In the genomic region with DNA sequence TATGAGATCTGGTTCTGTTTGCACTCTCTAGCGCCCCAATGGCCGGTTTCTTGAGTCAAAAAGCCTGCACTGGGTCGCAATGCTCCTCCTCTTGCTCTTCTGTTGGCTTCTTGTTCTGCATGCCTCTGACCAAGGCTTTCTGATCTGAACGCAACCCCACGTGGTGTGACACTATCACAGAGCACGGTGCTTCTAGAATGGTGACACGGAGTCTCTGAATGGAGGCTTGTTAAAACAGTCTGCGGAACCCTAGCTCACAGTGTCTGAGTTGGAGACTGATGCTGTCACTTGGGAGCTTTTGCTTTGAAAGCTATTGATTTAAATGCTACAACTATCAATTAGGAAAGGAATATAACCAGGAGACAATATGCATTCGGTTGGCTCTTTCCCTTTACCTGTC, we compare ENCODE assay signal across 26 mouse cellular contexts.
DNase-seq lines count a peak whose midpoint lies in the region; ATAC-seq and TF ChIP-seq lines count a peak whose summit lies in the region.
"Had no signal": no experiment of that assay in that cellular context is flagged by ENCODE, and none has a peak within 500 bp of the region (broad histone marks: within the 10 kb centered on the region; RNA-seq: fewer than 3 reads in every experiment).

No protein-coding gene starts in this region.

- TF ChIP-seq POLR2A in lung, adult 2 months (IDR thresholded peaks at IDR 0.05; ENCODE audit: borderline replicate concordance, extremely low read depth, low read depth, low read length): no peak

- ATAC-seq in hindbrain, embryonic 11.5 days (ENCODE audit: low FRiP score): no peak
- ATAC-seq in hindbrain, embryonic 13.5 days (ENCODE audit: low FRiP score): no peak
- peak; percentile 45; the same call in 1 of the 2 replicates for ATAC-seq in lung, embryonic 15.5 days (ENCODE audit: borderline replicate concordance, extremely low read depth, low FRiP score, low TSS enrichment)
- ATAC-seq: activated CD4-positive, CD25-positive, alpha-beta regulatory T cell, adult 4 months; CD4-positive, CD25-positive, alpha-beta regulatory T cell, adult 4 months; forebrain, embryonic 13.5 days; forebrain, embryonic 15.5 days; Patski had no signal

- TF ChIP-seq CTCF in lung, adult 2 months (IDR thresholded peaks at IDR 0.05; ENCODE audit: insufficient read depth, low read length): no peak

- no peaks in the 10 kb centered on the region for H3K9me3 ChIP-seq in hindbrain, embryonic 11.5 days (ENCODE audit: control insufficient read depth, low read length)
- H3K9me3 ChIP-seq in hindbrain, embryonic 13.5 days: no peaks in the 10 kb centered on the region
- no peaks in the 10 kb centered on the region for H3K9me3 ChIP-seq in lung, embryonic 15.5 days
- H3K9me3 ChIP-seq: embryonic facial prominence, embryonic 10.5 days; embryonic facial prominence, embryonic 12.5 days; forebrain, embryonic 13.5 days; forebrain, embryonic 15.5 days; G1E had no signal

- 62% methylated on average over 9 of the region's 9 CpGs for WGBS in hindbrain, embryonic 11.5 days
- 57% methylated on average over 9 of the region's 9 CpGs for WGBS in hindbrain, embryonic 13.5 days
- 57% methylated on average over 9 of the region's 9 CpGs for WGBS in lung, embryonic 15.5 days
- 70% methylated on average over 9 of the region's 9 CpGs for WGBS in lung, adult 2 months

- H3K4me3 ChIP-seq in hindbrain, embryonic 11.5 days (ENCODE audit: low read depth, low read length): no peak overlapping the region
- H3K4me3 ChIP-seq in hindbrain, embryonic 13.5 days: no peak overlapping the region
- no peak overlapping the region for H3K4me3 ChIP-seq in lung, embryonic 15.5 days
- no peak overlapping the region for H3K4me3 ChIP-seq in lung, adult 2 months (replicated peaks; ENCODE audit: extremely low read depth, low read depth, low read length)
- H3K4me3 ChIP-seq: embryonic facial prominence, embryonic 10.5 days; embryonic facial prominence, embryonic 12.5 days; forebrain, embryonic 13.5 days; forebrain, embryonic 15.5 days had no signal

- no peak overlapping the region for H3K4me2 ChIP-seq in hindbrain, embryonic 11.5 days (replicated peaks; ENCODE audit: low read depth, low read length)
- no peak overlapping the region for H3K4me2 ChIP-seq in hindbrain, embryonic 13.5 days
- no peak overlapping the region for H3K4me2 ChIP-seq in lung, embryonic 15.5 days
- H3K4me2 ChIP-seq: embryonic facial prominence, embryonic 12.5 days; forebrain, embryonic 13.5 days; forebrain, embryonic 15.5 days had no signal

- no peaks in the 10 kb centered on the region for H3K27me3 ChIP-seq in hindbrain, embryonic 11.5 days (ENCODE audit: control insufficient read depth, insufficient read depth, low read length)
- H3K27me3 ChIP-seq in hindbrain, embryonic 13.5 days: no peaks in the 10 kb centered on the region
- no peaks in the 10 kb centered on the region for H3K27me3 ChIP-seq in lung, embryonic 15.5 days
- H3K27me3 ChIP-seq: CH12.LX; embryonic facial prominence, embryonic 12.5 days; forebrain, embryonic 13.5 days; forebrain, embryonic 15.5 days; Patski had no signal

- no peak overlapping the region for H3K9ac ChIP-seq in hindbrain, embryonic 11.5 days (ENCODE audit: low read depth, low read length)
- no peak overlapping the region for H3K9ac ChIP-seq in hindbrain, embryonic 13.5 days
- H3K9ac ChIP-seq in lung, embryonic 15.5 days: no peak overlapping the region
- H3K9ac ChIP-seq: embryonic facial prominence, embryonic 12.5 days; forebrain, embryonic 13.5 days; forebrain, embryonic 15.5 days had no signal

- no peaks in the 10 kb centered on the region for H3K36me3 ChIP-seq in hindbrain, embryonic 11.5 days (ENCODE audit: control insufficient read depth, insufficient read depth, low read length)
- H3K36me3 ChIP-seq in hindbrain, embryonic 13.5 days: no peaks in the 10 kb centered on the region
- no peaks in the 10 kb centered on the region for H3K36me3 ChIP-seq in lung, embryonic 15.5 days
- H3K36me3 ChIP-seq: embryonic facial prominence, embryonic 10.5 days; embryonic facial prominence, embryonic 12.5 days; forebrain, embryonic 15.5 days; G1E had no signal

- H3K27ac ChIP-seq in hindbrain, embryonic 11.5 days (ENCODE audit: low read depth, low read length): no peak overlapping the region
- H3K27ac ChIP-seq in hindbrain, embryonic 13.5 days: no peak overlapping the region
- 0 out of 2 replicates have a peak overlapping the region, but pooled peaks have one; percentile 5 for H3K27ac ChIP-seq in lung, embryonic 15.5 days
- H3K27ac ChIP-seq: embryonic facial prominence, embryonic 10.5 days; embryonic facial prominence, embryonic 12.5 days; forebrain, embryonic 13.5 days; forebrain, embryonic 15.5 days had no signal

- H3K4me1 ChIP-seq in hindbrain, embryonic 11.5 days (replicated peaks; ENCODE audit: control insufficient read depth, insufficient read depth, low read length): 0 out of 2 replicates have a peak, but pooled peaks cover 2% of the 10 kb centered on the region
- H3K4me1 ChIP-seq in hindbrain, embryonic 13.5 days (replicated peaks): peaks cover 20% of the 10 kb centered on the region
- no peaks in the 10 kb centered on the region for H3K4me1 ChIP-seq in lung, embryonic 15.5 days
- no peaks in the 10 kb centered on the region for H3K4me1 ChIP-seq in lung, adult 2 months (ENCODE audit: control insufficient read depth, insufficient read depth, low read length)
- H3K4me1 ChIP-seq: embryonic facial prominence, embryonic 12.5 days had no signal

- peak; percentile 10 for DNase-seq in embryo, embryonic 11 days
- DNase-seq in embryo, embryonic 10 days (ENCODE audit: low spot score): no peak
- DNase-seq in hindbrain, embryonic 11.5 days (ENCODE audit: low spot score): peak; percentile 9
- no peak for DNase-seq in lung, adult 2 months
- peak; percentile 3 for DNase-seq in lung, postnatal 10 days
- no peak for DNase-seq in lung, postnatal 4 days
- DNase-seq: adrenal gland, adult 8-10 months; adrenal gland, postnatal 14 days; adrenal gland, postnatal 36 days; B cell, adult 2 months; cerebellum, adult 11-12 months; cerebellum, adult 2 months; cerebellum, adult 9-10 months; cerebellum, postnatal 10 days; cerebellum, postnatal 25 days had no signal

Comparison
In these comparisons a context has a peak if more than half of its experiments do, and no peak if none do; other contexts are left out.
1. DNase-seq: peak in embryo, embryonic 11 days (single experiment), hindbrain, embryonic 11.5 days (single experiment) and lung, postnatal 10 days (single experiment); none in embryo, embryonic 10 days (single experiment), lung, adult 2 months (single experiment) and lung, postnatal 4 days (0 of 2).